Mouse (Mus musculus): ENCODE data around the gene Psg27. TPM values are rescaled to one million over a fixed set of nuclear protein-coding genes. Genes with fewer than 3 reads are reported as not detected.
"Not testable (repeated sequence)": the region's sequence is repeated elsewhere in the genome, so short reads cannot be mapped to it uniquely, and the experiment has no call there.

Psg27 gene
- not detected in 2 replicates for polyA plus RNA-seq (2014; fragmentation: Nextera tagmentation; extraction: Ambion mirVana)

GRCm38 (mm10) chr7:18567205-18567604, at the start of gene Psg27:
Gene Psg27 (minus strand): TSS chr7:18567305.
- H3K4me1 ChIP-seq (ENCODE audit: control insufficient read depth, insufficient read depth, low read length), result no peaks in the 10 kb centered on the region
- H3K27me3 ChIP-seq (ENCODE audit: control insufficient read depth, insufficient read depth, low read length), result no peaks in the 10 kb centered on the region
- H3K9ac ChIP-seq (ENCODE audit: low read length), result no peak within 1 kb of the TSS
- H3K36me3 ChIP-seq (ENCODE audit: control insufficient read depth, insufficient read depth, low read length), result no peaks in the 10 kb centered on the region
- H3K4me2 ChIP-seq (ENCODE audit: low read depth), result no peak within 1 kb of the TSS
- no peak within 1 kb of the TSS for H3K4me3 ChIP-seq (ENCODE audit: low read depth, low read length)
- no peak within 1 kb of the TSS for H3K27ac ChIP-seq (ENCODE audit: low read depth, low read length)
- 85% methylated on average over 3 of the region's 3 CpGs for whole genome bisulfite sequencing
- ATAC-seq (ENCODE audit: insufficient read depth, low FRiP score, low TSS enrichment) (no peak), DNase-seq (ENCODE audit: low spot score) (no peak)
- no peaks in the 10 kb centered on the region for H3K9me3 ChIP-seq (ENCODE audit: control insufficient read depth, low read length)

- not testable (repeated sequence) for H3K36me3 ChIP-seq (ENCODE audit: control insufficient read depth, insufficient read depth, low read length); DNase-seq (ENCODE audit: low spot score); H3K4me2 ChIP-seq (ENCODE audit: low read depth); H3K4me1 ChIP-seq (ENCODE audit: control insufficient read depth, insufficient read depth, low read length); H3K27ac ChIP-seq (ENCODE audit: low read depth, low read length); H3K27me3 ChIP-seq (ENCODE audit: control insufficient read depth, insufficient read depth, low read length); H3K9ac ChIP-seq (ENCODE audit: low read length); ATAC-seq (ENCODE audit: insufficient read depth, low FRiP score, low TSS enrichment); H3K4me3 ChIP-seq (ENCODE audit: low read depth, low read length); H3K9me3 ChIP-seq (ENCODE audit: control insufficient read depth, low read length)
- WGBS, result 14% methylated on average over 1 of the region's 2 CpGs
Observed at GRCm38 (mm10) chr7:18616401-18616800, 49.3 kb upstream of the Psg27 start, which contains the start of gene Psg23. Gene Psg23 (minus strand): TSS chr7:18616501.

GRCm38 (mm10) chr7:18559850-18560249, 7.3 kb downstream of the Psg27 start:
- Histone ChIP-seq H3K27me3 (ENCODE audit: control insufficient read depth, insufficient read depth, low read length) (no peaks in the 10 kb centered on the region), H3K4me1 (ENCODE audit: control insufficient read depth, insufficient read depth, low read length) (no peaks in the 10 kb centered on the region), H3K4me3 (ENCODE audit: low read depth, low read length) (no peak overlapping the region), H3K4me2 (ENCODE audit: low read depth) (no peak overlapping the region), H3K36me3 (ENCODE audit: control insufficient read depth, insufficient read depth, low read length) (no peaks in the 10 kb centered on the region), H3K27ac (ENCODE audit: low read depth, low read length) (no peak overlapping the region), H3K9ac (ENCODE audit: low read length) (no peak overlapping the region), H3K9me3 (ENCODE audit: control insufficient read depth, low read length) (no peaks in the 10 kb centered on the region)
- no peak for DNase-seq (ENCODE audit: low spot score)
- no peak for ATAC-seq (ENCODE audit: insufficient read depth, low FRiP score, low TSS enrichment)

- H3K27ac ChIP-seq (ENCODE audit: low read depth, low read length); H3K9me3 ChIP-seq (ENCODE audit: control insufficient read depth, low read length); H3K4me3 ChIP-seq (ENCODE audit: low read depth, low read length); H3K27me3 ChIP-seq (ENCODE audit: control insufficient read depth, insufficient read depth, low read length); H3K9ac ChIP-seq (ENCODE audit: low read length); DNase-seq (ENCODE audit: low spot score); H3K4me1 ChIP-seq (ENCODE audit: control insufficient read depth, insufficient read depth, low read length); H3K4me2 ChIP-seq (ENCODE audit: low read depth); H3K36me3 ChIP-seq (ENCODE audit: control insufficient read depth, insufficient read depth, low read length); ATAC-seq (ENCODE audit: insufficient read depth, low FRiP score, low TSS enrichment): not testable (repeated sequence)
- WGBS, result 82% methylated on average over 3 of the region's 3 CpGs
Observed at GRCm38 (mm10) chr7:18555751-18556150, 11.4 kb downstream of the Psg27 start.

GRCm38 (mm10) chr7:18533420-18533819, 33.7 kb downstream of the Psg27 start:
- H3K27ac ChIP-seq (ENCODE audit: low read depth, low read length), result no peak overlapping the region
- no peak overlapping the region for H3K9ac ChIP-seq (ENCODE audit: low read length)
- no peaks in the 10 kb centered on the region for H3K4me1 ChIP-seq (ENCODE audit: control insufficient read depth, insufficient read depth, low read length)
- no peak for ATAC-seq (ENCODE audit: insufficient read depth, low FRiP score, low TSS enrichment)
- H3K4me3 ChIP-seq (ENCODE audit: low read depth, low read length), result no peak overlapping the region
- 56% methylated on average over 3 of the region's 3 CpGs for WGBS
- no peaks in the 10 kb centered on the region for H3K36me3 ChIP-seq (ENCODE audit: control insufficient read depth, insufficient read depth, low read length)
- no peaks in the 10 kb centered on the region for H3K27me3 ChIP-seq (ENCODE audit: control insufficient read depth, insufficient read depth, low read length)
- DNase-seq (ENCODE audit: low spot score), result no peak
- 0 out of 2 replicates have a peak, but pooled peaks cover 3% of the 10 kb centered on the region for H3K9me3 ChIP-seq (ENCODE audit: control insufficient read depth, low read length)
- H3K4me2 ChIP-seq (ENCODE audit: low read depth), result no peak overlapping the region

GRCm38 (mm10) chr7:18532169-18532568, 34.9 kb downstream of the Psg27 start, which contains the start of gene Psg25:
Gene Psg25 (minus strand): TSS chr7:18532269.
- 89% methylated on average over 1 of the region's 1 CpGs for WGBS
- no peaks in the 10 kb centered on the region for H3K27me3 ChIP-seq (ENCODE audit: control insufficient read depth, insufficient read depth, low read length)
- H3K4me1 ChIP-seq (ENCODE audit: control insufficient read depth, insufficient read depth, low read length), result no peaks in the 10 kb centered on the region
- no peaks in the 10 kb centered on the region for H3K36me3 ChIP-seq (ENCODE audit: control insufficient read depth, insufficient read depth, low read length)
- ATAC-seq (ENCODE audit: insufficient read depth, low FRiP score, low TSS enrichment), result no peak
- no peak within 1 kb of the TSS for H3K4me3 ChIP-seq (ENCODE audit: low read depth, low read length)
- H3K9ac ChIP-seq (ENCODE audit: low read length), result no peak within 1 kb of the TSS
- no peak within 1 kb of the TSS for H3K4me2 ChIP-seq (ENCODE audit: low read depth)
- H3K9me3 ChIP-seq (ENCODE audit: control insufficient read depth, low read length), result no peaks in the 10 kb centered on the region
- no peak within 1 kb of the TSS for H3K27ac ChIP-seq (ENCODE audit: low read depth, low read length)
- no peak for DNase-seq (ENCODE audit: low spot score)

GRCm38 (mm10) chr7:18524668-18525067, 42.4 kb downstream of the Psg27 start:
- Histone ChIP-seq H3K4me3 (ENCODE audit: low read depth, low read length) (no peak overlapping the region), H3K9me3 (ENCODE audit: control insufficient read depth, low read length) (no peaks in the 10 kb centered on the region; the same call in 1 of the 2 replicates), H3K27me3 (ENCODE audit: control insufficient read depth, insufficient read depth, low read length) (no peaks in the 10 kb centered on the region), H3K9ac (ENCODE audit: low read length) (no peak overlapping the region), H3K4me2 (ENCODE audit: low read depth) (no peak overlapping the region), H3K27ac (ENCODE audit: low read depth, low read length) (no peak overlapping the region), H3K4me1 (ENCODE audit: control insufficient read depth, insufficient read depth, low read length) (no peaks in the 10 kb centered on the region), H3K36me3 (ENCODE audit: control insufficient read depth, insufficient read depth, low read length) (no peaks in the 10 kb centered on the region)
- ATAC-seq (ENCODE audit: insufficient read depth, low FRiP score, low TSS enrichment) (no peak), DNase-seq (ENCODE audit: low spot score) (no peak)
- WGBS, result 94% methylated on average over 8 of the region's 8 CpGs

GRCm38 (mm10) chr7:18512848-18513247, 54.3 kb downstream of the Psg27 start:
- not testable (repeated sequence) for H3K27me3 ChIP-seq (ENCODE audit: control insufficient read depth, insufficient read depth, low read length); H3K27ac ChIP-seq (ENCODE audit: low read depth, low read length); ATAC-seq (ENCODE audit: insufficient read depth, low FRiP score, low TSS enrichment); H3K36me3 ChIP-seq (ENCODE audit: control insufficient read depth, insufficient read depth, low read length); H3K4me2 ChIP-seq (ENCODE audit: low read depth); H3K4me1 ChIP-seq (ENCODE audit: control insufficient read depth, insufficient read depth, low read length); DNase-seq (ENCODE audit: low spot score); H3K9me3 ChIP-seq (ENCODE audit: control insufficient read depth, low read length); H3K9ac ChIP-seq (ENCODE audit: low read length); H3K4me3 ChIP-seq (ENCODE audit: low read depth, low read length)

GRCm38 (mm10) chr7:18512417-18512816, 54.7 kb downstream of the Psg27 start:
- H3K4me3 ChIP-seq (ENCODE audit: low read depth, low read length); H3K27me3 ChIP-seq (ENCODE audit: control insufficient read depth, insufficient read depth, low read length); H3K4me1 ChIP-seq (ENCODE audit: control insufficient read depth, insufficient read depth, low read length); H3K27ac ChIP-seq (ENCODE audit: low read depth, low read length); H3K36me3 ChIP-seq (ENCODE audit: control insufficient read depth, insufficient read depth, low read length); H3K9ac ChIP-seq (ENCODE audit: low read length); ATAC-seq (ENCODE audit: insufficient read depth, low FRiP score, low TSS enrichment); DNase-seq (ENCODE audit: low spot score); H3K4me2 ChIP-seq (ENCODE audit: low read depth); H3K9me3 ChIP-seq (ENCODE audit: control insufficient read depth, low read length): not testable (repeated sequence)
- 51% methylated on average over 2 of the region's 2 CpGs for WGBS
